Mouse (Mus musculus) G1E (cell line): ENCODE data around the gene Plppr3.

Experiments
- CTCF ChIP-seq: IDR thresholded peaks from 2 replicates; pipeline ENCODE4 v1.5.1; 2012; ENCODE audit warnings: low read depth, low read length, inconsistent platforms, mixed read lengths
- GATA1 ChIP-seq: IDR thresholded peaks from 2 replicates; pipeline ENCODE4 v1.6.1; 2012; ENCODE audit warnings: borderline replicate concordance, low read length, inconsistent platforms, mixed read lengths

DNA sequence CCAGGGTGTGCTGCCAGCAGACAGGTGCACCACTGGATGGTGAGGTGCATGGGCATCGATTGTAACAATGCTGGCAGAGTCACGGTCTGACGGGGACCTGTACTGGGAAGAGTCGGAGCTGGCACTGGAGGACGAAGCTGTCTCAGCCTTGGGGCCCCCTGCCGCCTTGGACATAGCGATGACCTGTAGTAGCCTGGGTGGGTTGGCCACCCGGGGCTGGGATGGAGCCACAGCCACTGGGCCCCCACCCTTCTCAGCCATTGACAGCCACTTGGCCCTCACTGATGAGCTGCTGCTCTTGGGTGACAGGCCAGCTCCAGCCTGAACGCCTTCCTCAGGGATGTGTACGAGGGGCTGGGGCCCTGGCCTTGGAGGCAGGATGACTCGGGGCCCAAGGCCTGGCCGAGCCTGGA lies 9.2 kb downstream of the Plppr3 start:
- TF ChIP-seq CTCF (no peak), GATA1 (no peak)
